Mouse (Mus musculus): ENCODE data around the gene Pitpnm1.
"Not testable (repeated sequence)": the region's sequence is repeated elsewhere in the genome, so short reads cannot be mapped to it uniquely, and the experiment has no call there.

GRCm38 (mm10) chr19:4068242-4068641 is 31.6 kb upstream of the Pitpnm1 start:
- TF ChIP-seq CTCF (IDR thresholded peaks at IDR 0.05; ENCODE audit: extremely low read depth, insufficient read depth, insufficient read length, insufficient replicate concordance); POLR2A (IDR thresholded peaks at IDR 0.05; ENCODE audit: low read depth, low read length): not testable (repeated sequence)
